Mouse (Mus musculus): ENCODE results near the gene Wfdc15b.

DNA sequence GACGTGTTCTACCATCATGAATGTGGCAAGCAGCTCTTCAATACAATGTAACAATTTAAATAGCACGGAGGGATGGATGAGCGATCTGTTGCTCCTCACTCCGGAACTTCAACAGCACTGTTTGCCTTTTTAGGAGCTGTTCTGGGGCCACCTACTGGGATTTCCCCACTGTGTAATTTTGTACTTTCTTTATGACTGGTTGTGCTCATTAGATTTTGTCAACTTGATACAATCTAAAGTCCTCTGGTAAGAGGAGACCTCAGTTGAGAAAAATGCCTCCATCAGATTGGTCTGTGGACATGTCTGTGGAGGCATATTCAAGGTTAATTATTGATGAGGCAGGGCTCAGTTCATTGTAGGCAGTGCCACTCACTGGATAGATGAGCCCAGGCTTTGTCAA lies 10.6 kb downstream of the Wfdc15b start:
- no peak for TF ChIP-seq CTCF (IDR thresholded peaks at IDR 0.05; ENCODE audit: borderline replicate concordance, insufficient read depth, low read length)
- TF ChIP-seq POLR2A (IDR thresholded peaks at IDR 0.05; ENCODE audit: low read depth, low read length), result no peak
